Mouse (Mus musculus) limb, embryonic 15.5 days (tissue): ENCODE results near the gene Mrps18c. TPM values are rescaled to one million over a fixed set of nuclear protein-coding genes. Genes with fewer than 3 reads are reported as not detected.

Source experiments
- ATAC-seq: fragments of 200-750 bp; cut with Nextera tagmentation; 2 replicates; pipeline ENCODE4 v1.8.0; 2017; ENCODE audit warnings: low read depth, moderate TSS enrichment; ENCODE audit not compliant: insufficient number of reproducible peaks, low FRiP score, low TSS enrichment
- H3K27ac ChIP-seq: fragments of 300-500 bp; sonication (generic); 2 replicates; pipeline ENCODE4 v1.5.1; 2015; ENCODE audit warnings: moderate library complexity, mild to moderate bottlenecking, inconsistent platforms
- H3K27me3 ChIP-seq: fragments of 300-500 bp; sonication (generic); 2 replicates; pipeline ENCODE4 v1.6.1; 2015; ENCODE audit warnings: inconsistent platforms
- H3K36me3 ChIP-seq: fragments of 300-500 bp; sonication (generic); 2 replicates; pipeline ENCODE4 v1.6.1; 2015; ENCODE audit warnings: inconsistent platforms
- H3K4me1 ChIP-seq: fragments of 300-500 bp; sonication (generic); 2 replicates; pipeline ENCODE4 v1.6.1; 2015; ENCODE audit warnings: inconsistent platforms
- H3K4me2 ChIP-seq: fragments of 300-500 bp; sonication (generic); 2 replicates; pipeline ENCODE4 v1.6.1; 2015; ENCODE audit warnings: mild to moderate bottlenecking, inconsistent platforms
- H3K4me3 ChIP-seq: fragments of 300-500 bp; sonication (generic); 2 replicates; pipeline ENCODE4 v1.5.1; 2015; ENCODE audit warnings: mild to moderate bottlenecking, inconsistent platforms
- H3K9ac ChIP-seq: fragments of 300-500 bp; sonication (generic); 2 replicates; pipeline ENCODE4 v1.6.1; 2015; ENCODE audit warnings: inconsistent platforms
- H3K9me3 ChIP-seq: fragments of 300-500 bp; sonication (generic); 2 replicates; pipeline ENCODE4 v1.6.1; 2016; ENCODE audit warnings: inconsistent platforms
- WGBS: fragments of 180-500 bp; shearing (Covaris S2); methylation state at CpG from one replicate; pipeline ENCODE4 v1.1.7; 2015; 5-methylcytosine and 5-hydroxymethylcytosine counted together
- polyA plus RNA-seq: library from polyadenylated mRNA; unstranded; fragments of >200 nt; fragmentation: Nextera tagmentation; extraction: Ambion mirVana; gene quantifications from 2 replicates; pipeline ENCODE4 v1.2.1, GENCODE M21; 2015

The Mrps18c gene
- polyA plus RNA-seq, 1 experiment from 2014 or later: 152 TPM

GRCm38 (mm10) chr5:100832680-100833079, 34.3 kb downstream of the Mrps18c start:
- Histone ChIP-seq H3K4me3 (no peak overlapping the region), H3K27me3 (no peaks in the 10 kb centered on the region), H3K36me3 (no peaks in the 10 kb centered on the region), H3K4me1 (0 out of 2 replicates have a peak, but pooled peaks cover 10% of the 10 kb centered on the region), H3K9me3 (no peaks in the 10 kb centered on the region), H3K4me2 (no peak overlapping the region), H3K27ac (no peak overlapping the region), H3K9ac (no peak overlapping the region)
- 90% methylated on average over 3 of the region's 3 CpGs for WGBS
- no peak for ATAC-seq

DNA sequence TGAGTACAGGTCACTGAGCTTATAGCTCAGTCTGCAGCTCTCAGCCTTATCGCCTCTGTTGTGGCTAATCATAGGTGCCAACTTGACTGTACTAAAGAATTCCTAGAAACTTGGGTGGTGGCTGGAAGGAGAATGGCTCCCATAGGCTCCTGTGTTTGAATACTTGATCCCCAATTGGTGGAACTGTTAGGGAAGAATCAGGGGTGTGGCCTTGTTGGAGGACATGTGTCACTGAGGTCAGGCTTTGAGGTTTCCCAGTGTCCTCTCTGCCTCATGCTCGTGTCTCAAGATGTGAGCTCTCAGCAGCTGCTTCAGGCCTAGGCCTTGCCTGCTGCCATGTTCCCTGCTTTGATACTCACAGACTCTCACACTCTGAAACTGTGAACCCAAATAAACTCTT, 35.4 kb downstream of the Mrps18c start:
- Histone ChIP-seq H3K9ac (no peak overlapping the region), H3K27ac (no peak overlapping the region), H3K27me3 (no peaks in the 10 kb centered on the region), H3K4me1 (0 out of 2 replicates have a peak, but pooled peaks cover 5% of the 10 kb centered on the region), H3K9me3 (no peaks in the 10 kb centered on the region), H3K4me2 (no peak overlapping the region), H3K36me3 (no peaks in the 10 kb centered on the region), H3K4me3 (no peak overlapping the region)
- no peak for ATAC-seq
- 77% methylated on average over 2 of the region's 2 CpGs for WGBS

DNA sequence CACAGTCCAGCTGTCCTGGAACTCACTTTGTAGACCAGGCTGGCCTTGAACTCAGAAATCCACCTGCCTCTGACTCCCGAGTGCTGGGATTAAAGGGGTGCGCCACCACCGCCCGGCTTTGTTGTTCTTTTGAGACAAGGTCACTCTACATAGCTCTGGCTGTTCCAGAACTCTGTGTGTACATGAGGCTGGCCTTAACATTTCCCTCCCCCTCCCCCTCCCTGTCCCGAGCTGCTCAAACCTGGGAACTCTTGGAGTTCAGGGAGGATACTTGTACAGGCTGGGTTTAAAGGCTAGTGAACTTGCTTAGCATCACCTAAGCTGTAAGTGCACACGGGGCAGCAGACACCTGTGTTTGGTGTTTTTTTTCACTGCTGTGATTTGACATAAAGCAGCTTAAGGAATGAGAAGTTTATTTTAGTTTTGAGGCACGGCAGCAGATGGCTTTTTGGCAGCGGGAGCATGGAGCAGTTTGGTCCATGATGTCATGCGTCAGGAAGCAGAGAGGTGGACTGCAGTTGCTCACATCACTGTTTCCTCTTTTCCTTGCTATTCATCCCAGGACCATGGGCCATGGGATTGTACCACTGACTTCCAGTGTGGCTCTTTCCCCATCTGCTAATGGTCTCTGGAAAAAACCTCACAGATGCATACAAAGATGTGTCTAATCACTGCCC, 37.6 kb downstream of the Mrps18c start:
- H3K4me1 ChIP-seq: no peaks in the 10 kb centered on the region
- no peak overlapping the region for H3K9ac ChIP-seq
- H3K9me3 ChIP-seq: no peaks in the 10 kb centered on the region
- H3K36me3 ChIP-seq: no peaks in the 10 kb centered on the region
- WGBS: 49% methylated on average over 9 of the region's 9 CpGs
- H3K4me3 ChIP-seq: no peak overlapping the region
- no peak overlapping the region for H3K4me2 ChIP-seq
- ATAC-seq: peak; percentile 24; the same call in 1 of the 2 replicates
- 0 out of 2 replicates have a peak overlapping the region, but pooled peaks have one; percentile 24 for H3K27ac ChIP-seq
- H3K27me3 ChIP-seq: no peaks in the 10 kb centered on the region

DNA sequence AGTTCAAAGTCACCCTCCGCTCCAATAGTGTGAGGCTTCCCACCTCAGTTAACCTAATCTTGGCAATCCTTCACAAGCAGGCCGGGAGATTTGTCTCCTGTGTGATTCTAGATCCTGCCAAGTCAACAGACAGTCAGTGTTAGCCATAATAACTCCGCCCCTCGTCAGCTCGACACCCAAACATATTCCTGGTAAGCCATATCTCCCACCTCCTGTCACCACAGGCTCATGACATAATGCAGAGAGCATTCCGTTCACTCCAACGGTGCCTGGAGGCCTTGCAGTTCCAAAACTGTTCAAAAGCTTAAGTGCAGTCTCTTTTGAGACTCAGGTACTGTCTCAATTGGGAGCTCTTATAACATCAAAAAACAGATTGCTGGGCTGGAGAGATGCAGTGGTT, 39.5 kb downstream of the Mrps18c start:
- Histone ChIP-seq H3K36me3 (no peaks in the 10 kb centered on the region), H3K27me3 (no peaks in the 10 kb centered on the region), H3K4me2 (no peak overlapping the region), H3K4me1 (no peaks in the 10 kb centered on the region), H3K9me3 (no peaks in the 10 kb centered on the region), H3K4me3 (no peak overlapping the region), H3K27ac (no peak overlapping the region), H3K9ac (no peak overlapping the region)
- no peak for ATAC-seq
- 67% methylated on average over 7 of the region's 7 CpGs for WGBS

GRCm38 (mm10) chr5:100844485-100844884, 46.1 kb downstream of the Mrps18c start:
- peaks cover 24% of the 10 kb centered on the region for H3K4me1 ChIP-seq
- no peaks in the 10 kb centered on the region for H3K9me3 ChIP-seq
- no peak overlapping the region for H3K27ac ChIP-seq
- WGBS: 36% methylated on average over 3 of the region's 3 CpGs
- H3K4me3 ChIP-seq: no peak overlapping the region
- no peak for ATAC-seq
- H3K27me3 ChIP-seq: peaks cover 17% of the 10 kb centered on the region
- H3K4me2 ChIP-seq: peak overlapping the region; percentile 98; the same call in 1 of the 2 replicates
- no peaks in the 10 kb centered on the region for H3K36me3 ChIP-seq
- no peak overlapping the region for H3K9ac ChIP-seq

DNA sequence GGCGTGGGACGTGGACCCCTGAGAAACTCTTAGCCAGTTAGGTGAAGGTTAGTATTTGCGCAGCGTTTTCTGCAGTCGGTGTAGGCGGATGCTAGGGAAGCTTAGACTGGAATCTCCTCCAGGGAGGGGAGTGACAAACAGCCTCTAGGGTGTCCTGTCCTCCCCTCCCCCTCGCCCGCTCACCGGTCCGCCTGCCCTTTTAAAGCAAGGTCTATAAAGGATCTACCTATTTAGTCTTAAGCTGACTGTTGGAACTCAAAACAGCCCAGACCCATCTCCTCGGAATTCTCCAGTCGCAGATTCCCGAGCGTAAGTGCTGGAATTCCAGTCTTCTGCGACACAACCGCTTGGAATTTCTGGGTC, 47.0 kb downstream of the Mrps18c start, which contains the start of gene Gpat3:
Gpat3 (plus strand) TSS at position 229 of the 363 bp plus-strand sequence.
- Histone ChIP-seq H3K27me3 (peaks cover 17% of the 10 kb centered on the region), H3K4me3 (peak within 1 kb of the TSS; percentile 60), H3K9me3 (no peaks in the 10 kb centered on the region), H3K4me1 (peaks cover 24% of the 10 kb centered on the region), H3K4me2 (peak within 1 kb of the TSS; percentile 98), H3K36me3 (no peaks in the 10 kb centered on the region), H3K27ac (peak within 1 kb of the TSS; percentile 33; the same call in 1 of the 2 replicates), H3K9ac (peak within 1 kb of the TSS; percentile 56)
- under 1% methylated on average over 16 of the region's 16 CpGs for WGBS
- ATAC-seq: no peak

DNA sequence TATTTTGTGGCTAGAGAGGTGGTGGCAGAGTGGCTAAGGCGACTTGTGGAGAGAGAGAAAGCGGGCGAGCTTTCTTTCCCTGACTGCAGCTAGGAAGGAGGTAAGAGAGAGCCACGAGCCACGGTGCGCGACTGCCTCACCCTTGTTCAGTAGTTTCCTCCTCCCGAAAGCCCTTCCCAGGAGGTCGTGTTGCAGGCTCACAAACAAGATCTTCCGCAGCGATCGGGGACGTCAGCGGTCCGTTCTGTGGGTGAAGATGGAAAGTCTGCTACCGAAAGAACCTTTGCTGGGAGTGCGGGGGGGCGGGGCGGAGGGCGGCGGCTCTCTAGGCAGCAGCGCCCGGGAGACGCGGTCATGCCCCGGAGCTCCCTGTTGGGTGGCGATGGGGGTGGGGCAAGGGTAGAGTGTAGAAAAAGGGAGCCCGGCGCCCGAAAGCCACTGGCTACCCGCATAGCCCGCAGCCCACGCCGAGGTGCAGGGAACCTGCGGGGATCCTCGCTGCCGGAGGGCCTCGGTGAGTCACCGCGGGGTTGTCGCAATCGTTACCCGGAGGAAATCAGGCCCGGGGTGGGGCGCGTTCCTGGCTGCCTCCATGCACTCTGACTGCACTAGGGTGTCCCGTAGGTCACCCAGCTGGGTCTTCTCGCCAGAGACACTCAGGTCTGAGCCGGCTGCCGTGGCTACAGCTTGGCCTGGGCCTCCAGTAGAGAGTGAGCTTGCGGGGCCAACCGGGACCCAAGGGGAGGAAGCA, 47.6 kb downstream of the Mrps18c start:
- Histone ChIP-seq H3K4me2 (peak overlapping the region; percentile 98), H3K9ac (peak overlapping the region; percentile 56), H3K4me3 (peak overlapping the region; percentile 60), H3K4me1 (peaks cover 24% of the 10 kb centered on the region), H3K36me3 (no peaks in the 10 kb centered on the region), H3K27me3 (peaks cover 17% of the 10 kb centered on the region), H3K27ac (peak overlapping the region; percentile 33; the same call in 1 of the 2 replicates), H3K9me3 (no peaks in the 10 kb centered on the region)
- under 1% methylated on average over 52 of the region's 52 CpGs for WGBS
- ATAC-seq: 0 out of 2 replicates have a peak, but pooled peaks have one; percentile 46

- 1% methylated on average over 22 of the region's 22 CpGs for WGBS
- H3K9ac ChIP-seq: peak overlapping the region; percentile 56
- no peaks in the 10 kb centered on the region for H3K36me3 ChIP-seq
- H3K4me3 ChIP-seq: peak overlapping the region; percentile 60
- H3K27ac ChIP-seq: 0 out of 2 replicates have a peak overlapping the region, but pooled peaks have one; percentile 33
- peak overlapping the region; percentile 98 for H3K4me2 ChIP-seq
- no peaks in the 10 kb centered on the region for H3K9me3 ChIP-seq
- 0 out of 2 replicates have a peak, but pooled peaks have one; percentile 11 for ATAC-seq
- H3K27me3 ChIP-seq: peaks cover 17% of the 10 kb centered on the region
- H3K4me1 ChIP-seq: peaks cover 24% of the 10 kb centered on the region
Observed at GRCm38 (mm10) chr5:100846599-100846920, 48.1 kb downstream of the Mrps18c start.

GRCm38 (mm10) chr5:100847143-100847542, 48.7 kb downstream of the Mrps18c start:
- Histone ChIP-seq H3K27me3 (peaks cover 17% of the 10 kb centered on the region), H3K27ac (no peak overlapping the region), H3K9ac (no peak overlapping the region), H3K4me2 (peak overlapping the region; percentile 98), H3K4me3 (peak overlapping the region; percentile 60), H3K36me3 (no peaks in the 10 kb centered on the region), H3K9me3 (no peaks in the 10 kb centered on the region), H3K4me1 (peaks cover 24% of the 10 kb centered on the region)
- no peak for ATAC-seq
- 8% methylated on average over 2 of the region's 2 CpGs for WGBS

- H3K27me3 ChIP-seq: peaks cover under 1% of the 10 kb centered on the region; the same call in 1 of the 2 replicates
- ATAC-seq: no peak
- no peak overlapping the region for H3K27ac ChIP-seq
- H3K9me3 ChIP-seq: no peaks in the 10 kb centered on the region
- no peaks in the 10 kb centered on the region for H3K36me3 ChIP-seq
- 82% methylated on average over 4 of the region's 4 CpGs for WGBS
- H3K9ac ChIP-seq: no peak overlapping the region
- no peaks in the 10 kb centered on the region for H3K4me1 ChIP-seq
- no peak overlapping the region for H3K4me2 ChIP-seq
- no peak overlapping the region for H3K4me3 ChIP-seq
Observed at GRCm38 (mm10) chr5:100853963-100854362, 55.5 kb downstream of the Mrps18c start.
